Mouse (Mus musculus) liver, postnatal 0 days (tissue): Measurements from ENCODE around the gene Gm11937.

Experiments used
- CTCF ChIP-seq: sonication (generic); IDR thresholded peaks from 2 replicates; pipeline ENCODE4 v1.5.1; 2016; ENCODE audit warnings: antibody characterized with exemption, low read depth
- EP300 ChIP-seq: IDR thresholded peaks from 2 replicates; pipeline ENCODE4 v1.6.1; 2016; ENCODE audit warnings: antibody characterized with exemption, low read depth, mild to moderate bottlenecking

GRCm38 (mm10) chr11:99634653-99635134, 24.7 kb upstream of the Gm11937 start, which contains the start of gene Krtap4-2:
- TF ChIP-seq EP300 (no peak), CTCF (no peak)
